Mouse (Mus musculus) kidney, embryonic 14.5 days (tissue): ENCODE results near the gene Hist1h4n. TPM values are rescaled to one million over a fixed set of nuclear protein-coding genes. Genes with fewer than 3 reads are reported as not detected.
A peak's percentile ranks its signal among the peaks of the same experiment; 100 is the strongest.
"Not testable (repeated sequence)": the region's sequence is repeated elsewhere in the genome, so short reads cannot be mapped to it uniquely, and the experiment has no call there.

Source experiments
- ATAC-seq: fragments of 200-750 bp; cut with Nextera tagmentation; 2 replicates; pipeline ENCODE4 v1.8.0; 2017; ENCODE audit warnings: moderate number of reproducible peaks, mild to moderate bottlenecking, moderate TSS enrichment, moderate library complexity; ENCODE audit not compliant: low FRiP score, low TSS enrichment
- H3K27ac ChIP-seq: fragments of 300-500 bp; sonication (generic); 2 replicates; pipeline ENCODE4 v1.5.1; 2014; ENCODE audit warnings: low read depth, mild to moderate bottlenecking, low read length, moderate library complexity, mixed read lengths
- H3K27me3 ChIP-seq: fragments of 300-500 bp; sonication (generic); 2 replicates; pipeline ENCODE4 v1.6.1; 2014; ENCODE audit warnings: mild to moderate bottlenecking, low read length; ENCODE audit not compliant: control insufficient read depth, insufficient read depth
- H3K36me3 ChIP-seq: fragments of 300-500 bp; sonication (generic); 2 replicates; pipeline ENCODE4 v1.6.1; 2014; ENCODE audit warnings: low read length, mixed read lengths; ENCODE audit not compliant: control insufficient read depth, insufficient read depth
- H3K4me1 ChIP-seq: fragments of 300-500 bp; sonication (generic); 2 replicates; pipeline ENCODE4 v1.6.1; 2014; ENCODE audit warnings: low read length, mixed read lengths; ENCODE audit not compliant: control insufficient read depth, insufficient read depth
- H3K4me2 ChIP-seq: fragments of 300-500 bp; sonication (generic); replicated peaks from 2 replicates; pipeline ENCODE4 v1.6.1; 2014; ENCODE audit warnings: low read depth, mild to moderate bottlenecking, low read length
- H3K4me3 ChIP-seq: fragments of 300-500 bp; sonication (generic); 2 replicates; pipeline ENCODE4 v1.5.1; 2014; ENCODE audit warnings: mild to moderate bottlenecking, low read length
- H3K9ac ChIP-seq: fragments of 300-500 bp; sonication (generic); 2 replicates; pipeline ENCODE4 v1.6.1; 2014; ENCODE audit warnings: low read depth, mild to moderate bottlenecking, low read length, moderate library complexity
- H3K9me3 ChIP-seq: fragments of 300-500 bp; sonication (generic); 2 replicates; pipeline ENCODE4 v1.6.1; 2016; ENCODE audit warnings: low read length; ENCODE audit not compliant: control insufficient read depth
- WGBS: fragments of 180-500 bp; shearing (Covaris S2); extraction: QIAGEN DNeasy Blood & Tissue Kit; methylation state at CpG from one replicate; pipeline ENCODE4 v1.1.7; 2014; 5-methylcytosine and 5-hydroxymethylcytosine counted together
- polyA plus RNA-seq: library from polyadenylated mRNA; unstranded; fragments of >200 nt; fragmentation: Nextera tagmentation; extraction: Ambion mirVana; gene quantifications from 2 replicates; pipeline ENCODE4 v1.2.1, GENCODE M21; 2014

Gene Hist1h4n
- polyA plus RNA-seq, 1 experiment from 2014 or later, result 23.1 TPM

DNA sequence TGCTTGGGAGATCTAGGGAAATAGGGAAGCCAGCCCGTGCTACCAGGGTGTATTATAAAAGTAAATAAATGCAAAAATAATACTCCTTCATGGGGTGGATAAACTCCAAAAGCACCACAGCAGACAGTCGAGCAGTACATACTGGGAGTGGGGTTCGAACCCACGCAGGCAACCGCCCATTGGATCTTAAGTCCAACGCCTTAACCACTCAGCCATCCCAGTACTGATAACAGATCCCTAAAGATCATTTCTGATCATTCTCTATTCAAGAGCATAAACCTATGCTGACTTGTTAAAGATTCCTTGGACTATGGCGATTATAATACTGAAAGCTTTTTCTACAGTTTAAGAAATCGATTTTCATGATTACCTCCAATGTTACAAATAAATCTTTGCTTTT is 15.9 kb upstream of the Hist1h4n start:
- Histone ChIP-seq H3K9ac (no peak overlapping the region), H3K4me2 (no peak overlapping the region), H3K36me3 (no peaks in the 10 kb centered on the region), H3K9me3 (no peaks in the 10 kb centered on the region), H3K4me3 (no peak overlapping the region), H3K4me1 (no peaks in the 10 kb centered on the region), H3K27ac (no peak overlapping the region), H3K27me3 (no peaks in the 10 kb centered on the region)
- 26% methylated on average over 8 of the region's 8 CpGs for WGBS
- ATAC-seq, result no peak

- H3K36me3 ChIP-seq, H3K4me2 ChIP-seq, H3K27ac ChIP-seq, H3K9me3 ChIP-seq, ATAC-seq, H3K4me3 ChIP-seq, H3K9ac ChIP-seq, H3K4me1 ChIP-seq, H3K27me3 ChIP-seq: not testable (repeated sequence)
These were observed 14.4 kb upstream of the Hist1h4n start for GRCm38 (mm10) chr13:21846356-21846755.

DNA sequence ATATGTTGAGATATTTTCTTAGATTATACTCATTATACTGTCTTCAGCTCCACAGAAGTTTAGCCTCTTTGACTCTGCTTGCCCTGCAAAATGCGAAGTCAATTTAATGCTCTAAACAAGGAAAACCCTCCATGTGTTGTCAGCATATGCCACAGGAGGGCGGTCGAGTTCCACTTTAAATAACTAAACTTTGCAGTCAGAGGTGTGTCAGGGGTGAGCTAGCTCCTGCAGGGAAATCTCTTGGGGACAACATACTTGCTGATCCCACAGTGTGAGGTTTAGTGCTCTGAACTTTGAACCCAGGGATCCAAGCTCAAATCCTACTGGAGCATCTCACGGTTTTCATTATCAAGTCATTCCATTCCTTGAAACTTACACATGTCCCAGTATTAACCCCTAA is 8.5 kb upstream of the Hist1h4n start:
- H3K9me3 ChIP-seq, H3K9ac ChIP-seq, H3K27ac ChIP-seq, H3K4me3 ChIP-seq, H3K4me1 ChIP-seq, H3K36me3 ChIP-seq, H3K4me2 ChIP-seq, H3K27me3 ChIP-seq: not testable (repeated sequence)
- WGBS, result no CpG with 5 or more reads among the region's 4 CpGs
- peak; percentile 74 for ATAC-seq

DNA sequence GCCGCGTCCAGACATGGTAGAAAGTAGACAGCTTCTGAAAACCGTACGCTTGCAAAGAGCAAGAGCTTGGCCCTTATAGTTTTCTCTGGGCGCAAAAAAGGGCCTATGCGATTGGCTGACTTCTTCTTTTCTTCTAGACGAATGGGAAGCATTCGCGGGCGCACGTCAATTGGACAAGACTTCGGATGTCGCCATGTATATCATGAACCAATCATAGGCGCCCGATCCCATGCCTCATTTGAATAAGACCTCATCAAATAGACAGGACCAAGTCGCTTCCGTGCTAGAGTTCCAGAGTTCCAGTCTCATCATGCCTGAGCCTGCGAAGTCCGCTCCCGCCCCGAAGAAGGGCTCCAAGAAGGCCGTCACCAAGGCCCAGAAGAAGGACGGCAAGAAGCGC is 1.5 kb upstream of the Hist1h4n start, which contains the start of the genes Hist1h2ap and Hist1h2br:
Gene Hist1h2ap, minus strand, starts transcription at position 47 of the 400 bp plus-strand sequence.
Gene Hist1h2br, plus strand, starts transcription at position 283 of the 400 bp plus-strand sequence.
- H3K27me3 ChIP-seq, H3K4me2 ChIP-seq, H3K4me3 ChIP-seq, H3K4me1 ChIP-seq, H3K9me3 ChIP-seq, H3K27ac ChIP-seq, H3K36me3 ChIP-seq, H3K9ac ChIP-seq: not testable (repeated sequence)
- WGBS, result no CpG with 5 or more reads among the region's 24 CpGs
- peak; percentile 95 for ATAC-seq

GRCm38 (mm10) chr13:21830344-21830743 is 1.7 kb downstream of the Hist1h4n start:
- Histone ChIP-seq H3K9me3 (no peaks in the 10 kb centered on the region), H3K4me3 (no peak overlapping the region), H3K4me1 (no peaks in the 10 kb centered on the region), H3K27me3 (no peaks in the 10 kb centered on the region), H3K36me3 (no peaks in the 10 kb centered on the region), H3K9ac (0 out of 2 replicates have a peak overlapping the region, but pooled peaks have one; percentile 12), H3K27ac (peak overlapping the region; percentile 30; the same call in 1 of the 2 replicates), H3K4me2 (no peak overlapping the region)
- WGBS, result 93% methylated on average over 10 of the region's 10 CpGs
- ATAC-seq, result no peak

DNA sequence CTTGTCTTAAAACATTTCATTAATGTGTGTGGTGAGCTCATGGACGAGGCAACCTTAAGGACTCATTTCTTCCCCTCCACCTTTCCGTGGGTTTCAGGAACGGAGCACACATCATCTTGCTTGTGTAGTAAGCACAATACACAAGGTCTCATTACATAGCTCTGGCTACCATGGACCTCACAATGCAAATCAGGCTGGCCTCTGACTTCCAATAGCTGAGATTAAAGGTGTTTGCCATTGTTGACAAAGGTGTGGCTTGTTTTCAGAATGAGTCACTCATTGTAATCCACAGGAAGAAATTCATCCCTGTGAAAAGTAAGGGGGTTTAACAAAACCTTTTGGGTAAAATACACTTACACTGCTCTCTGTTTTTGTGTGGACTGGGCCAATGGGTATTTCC is 3.5 kb downstream of the Hist1h4n start:
- WGBS, result 91% methylated on average over 3 of the region's 3 CpGs
- Histone ChIP-seq H3K4me2 (no peak overlapping the region), H3K27ac (no peak overlapping the region), H3K36me3 (no peaks in the 10 kb centered on the region), H3K4me1 (no peaks in the 10 kb centered on the region), H3K9ac (no peak overlapping the region), H3K4me3 (no peak overlapping the region), H3K9me3 (no peaks in the 10 kb centered on the region), H3K27me3 (no peaks in the 10 kb centered on the region)
- no peak for ATAC-seq

GRCm38 (mm10) chr13:21820082-21820890 is 11.7 kb downstream of the Hist1h4n start:
- WGBS, result 74% methylated on average over 5 of the region's 16 CpGs
- not testable (repeated sequence) for H3K9me3 ChIP-seq, ATAC-seq

DNA sequence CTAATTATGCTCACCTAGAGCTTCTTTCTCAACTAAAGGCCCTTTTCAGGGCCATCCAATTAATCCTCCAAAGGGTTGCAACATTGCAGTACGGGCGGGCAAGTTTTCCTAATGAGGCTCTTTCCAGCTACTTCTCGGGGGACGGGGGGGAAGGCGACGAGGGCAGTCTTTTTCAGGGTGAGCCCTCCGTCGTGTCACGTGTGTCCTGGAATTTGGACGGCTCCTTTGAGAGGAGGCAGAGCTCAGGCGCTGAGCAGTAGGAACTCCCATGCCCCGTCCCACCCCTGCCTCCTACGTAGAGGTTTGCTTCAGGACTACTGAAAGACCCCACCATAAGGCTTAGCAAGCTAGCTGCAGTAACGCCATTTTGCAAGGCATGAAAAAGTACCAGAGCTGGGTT is 19.9 kb downstream of the Hist1h4n start:
- H3K4me2 ChIP-seq, H3K36me3 ChIP-seq, H3K27ac ChIP-seq, H3K4me1 ChIP-seq, H3K9me3 ChIP-seq, H3K27me3 ChIP-seq: not testable (repeated sequence)
- peak; percentile 62 for ATAC-seq
- Histone ChIP-seq H3K9ac (peak overlapping the region; percentile 28; the same call in 1 of the 2 replicates), H3K4me3 (peak overlapping the region; percentile 16; the same call in 1 of the 2 replicates)
- 1% methylated on average over 10 of the region's 14 CpGs for WGBS

More at GRCm38 (mm10) chr13:21820082-21820890, 11.7 kb downstream of the Hist1h4n start:
- H3K4me2 ChIP-seq, H3K4me1 ChIP-seq, H3K27me3 ChIP-seq, H3K27ac ChIP-seq, H3K36me3 ChIP-seq, H3K4me3 ChIP-seq, H3K9ac ChIP-seq: not testable (repeated sequence)

- Histone ChIP-seq H3K4me3 (peak within 1 kb of the TSS; percentile 16; the same call in 1 of the 2 replicates), H3K9ac (peak within 1 kb of the TSS; percentile 28; the same call in 1 of the 2 replicates)
- no CpG with 5 or more reads among the region's 24 CpGs for WGBS
- not testable (repeated sequence) for H3K36me3 ChIP-seq, H3K9me3 ChIP-seq, H3K27me3 ChIP-seq, H3K4me2 ChIP-seq, H3K27ac ChIP-seq, H3K4me1 ChIP-seq
- peak; percentile 69 for ATAC-seq
These were observed 20.5 kb downstream of the Hist1h4n start, which contains the start of gene Hist1h4m for GRCm38 (mm10) chr13:21811539-21811938. Gene Hist1h4m (plus strand): TSS chr13:21811746.
